Mouse (Mus musculus): ENCODE results near the gene Ipo13. TPM values are rescaled to one million over a fixed set of nuclear protein-coding genes. Genes with fewer than 3 reads are reported as not detected.

Gene Ipo13
- polyA plus RNA-seq, 1 experiment, result 207 TPM

DNA sequence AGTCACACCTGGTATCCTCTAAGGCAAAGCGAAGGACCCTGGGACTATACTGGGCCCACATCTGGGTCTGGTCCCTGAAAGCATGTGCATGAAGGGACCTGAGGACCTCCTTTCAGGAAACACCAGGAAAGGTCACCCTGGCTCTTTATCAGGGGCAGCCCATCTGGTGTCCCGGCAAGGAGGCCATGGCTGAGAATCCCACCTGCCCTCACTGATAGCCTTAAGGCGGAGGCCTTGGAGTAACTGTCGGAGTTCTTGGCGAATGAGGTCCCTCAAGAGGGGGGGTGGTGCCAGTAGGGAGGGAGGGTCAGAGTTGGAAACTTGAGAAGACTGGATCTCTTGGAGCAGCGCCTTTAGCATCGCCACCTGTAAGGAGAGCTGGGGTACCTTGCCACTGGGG is 43.0 kb downstream of the Ipo13 start:
- Histone ChIP-seq H3K4me1 (ENCODE audit: control insufficient read depth, insufficient read depth, low read length) (peaks cover 21% of the 10 kb centered on the region), H3K27ac (ENCODE audit: control insufficient read depth, insufficient read depth, low read depth, low read length) (peak overlapping the region; percentile 47), H3K4me3 (ENCODE audit: control insufficient read depth, low read depth, low read length) (peak overlapping the region; percentile 90), H3K27me3 (ENCODE audit: control insufficient read depth, insufficient read depth, low read length) (no peaks in the 10 kb centered on the region), H3K36me3 (ENCODE audit: control insufficient read depth, insufficient read depth, low read length) (peaks cover 3% of the 10 kb centered on the region; the same call in 1 of the 2 replicates)
- TF ChIP-seq CTCF (IDR thresholded peaks at IDR 0.05; ENCODE audit: control insufficient read depth, insufficient read depth, insufficient replicate concordance, low read depth, low read length) (no peak), POLR2A (IDR thresholded peaks at IDR 0.05; ENCODE audit: control insufficient read depth, low read depth, low read length) (no peak)

DNA sequence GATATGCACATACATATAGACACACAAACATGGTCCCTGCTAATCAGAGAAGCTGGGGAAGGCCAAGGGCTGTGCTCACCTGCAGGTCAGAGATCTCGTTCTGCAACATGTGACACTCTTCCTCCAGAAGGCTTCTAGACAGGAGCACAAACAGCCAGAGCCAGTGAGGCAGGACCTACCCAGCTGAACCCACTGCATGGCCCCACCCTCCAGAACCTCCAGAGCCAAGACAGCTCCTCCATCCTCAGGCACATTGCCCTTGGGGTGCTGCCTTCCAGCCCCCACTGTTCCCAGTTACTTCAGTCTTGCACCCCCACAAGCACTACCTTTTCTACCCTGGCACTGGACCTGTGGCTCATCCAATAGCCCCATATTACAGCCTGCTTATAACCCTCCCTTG is 44.4 kb downstream of the Ipo13 start:
- Histone ChIP-seq H3K4me3 (ENCODE audit: control insufficient read depth, low read depth, low read length) (no peak overlapping the region), H3K27me3 (ENCODE audit: control insufficient read depth, insufficient read depth, low read length) (no peaks in the 10 kb centered on the region), H3K36me3 (ENCODE audit: control insufficient read depth, insufficient read depth, low read length) (peaks cover 3% of the 10 kb centered on the region; the same call in 1 of the 2 replicates), H3K27ac (ENCODE audit: control insufficient read depth, insufficient read depth, low read depth, low read length) (no peak overlapping the region), H3K4me1 (ENCODE audit: control insufficient read depth, insufficient read depth, low read length) (peaks cover 21% of the 10 kb centered on the region)
- TF ChIP-seq POLR2A (IDR thresholded peaks at IDR 0.05; ENCODE audit: control insufficient read depth, low read depth, low read length), result no peak
- no peak for TF ChIP-seq CTCF (IDR thresholded peaks at IDR 0.05; ENCODE audit: control insufficient read depth, insufficient read depth, insufficient replicate concordance, low read depth, low read length)

- TF ChIP-seq POLR2A (IDR thresholded peaks at IDR 0.05; ENCODE audit: control insufficient read depth, low read depth, low read length) (no peak), CTCF (IDR thresholded peaks at IDR 0.05; ENCODE audit: control insufficient read depth, insufficient read depth, insufficient replicate concordance, low read depth, low read length) (no peak)
- Histone ChIP-seq H3K4me3 (ENCODE audit: control insufficient read depth, low read depth, low read length) (no peak overlapping the region), H3K4me1 (ENCODE audit: control insufficient read depth, insufficient read depth, low read length) (peaks cover 24% of the 10 kb centered on the region), H3K27me3 (ENCODE audit: control insufficient read depth, insufficient read depth, low read length) (no peaks in the 10 kb centered on the region), H3K27ac (ENCODE audit: control insufficient read depth, insufficient read depth, low read depth, low read length) (no peak overlapping the region), H3K36me3 (ENCODE audit: control insufficient read depth, insufficient read depth, low read length) (peaks cover 2% of the 10 kb centered on the region; the same call in 1 of the 2 replicates)
These were observed 45.5 kb downstream of the Ipo13 start for GRCm38 (mm10) chr4:117869317-117869716.

- H3K4me1 ChIP-seq (ENCODE audit: control insufficient read depth, insufficient read depth, low read length), result peaks cover 17% of the 10 kb centered on the region
- H3K27ac ChIP-seq (ENCODE audit: control insufficient read depth, insufficient read depth, low read depth, low read length), result no peak overlapping the region
- H3K4me3 ChIP-seq (ENCODE audit: control insufficient read depth, low read depth, low read length), result no peak overlapping the region
These were observed 47.0 kb downstream of the Ipo13 start for GRCm38 (mm10) chr4:117867823-117868222.

DNA sequence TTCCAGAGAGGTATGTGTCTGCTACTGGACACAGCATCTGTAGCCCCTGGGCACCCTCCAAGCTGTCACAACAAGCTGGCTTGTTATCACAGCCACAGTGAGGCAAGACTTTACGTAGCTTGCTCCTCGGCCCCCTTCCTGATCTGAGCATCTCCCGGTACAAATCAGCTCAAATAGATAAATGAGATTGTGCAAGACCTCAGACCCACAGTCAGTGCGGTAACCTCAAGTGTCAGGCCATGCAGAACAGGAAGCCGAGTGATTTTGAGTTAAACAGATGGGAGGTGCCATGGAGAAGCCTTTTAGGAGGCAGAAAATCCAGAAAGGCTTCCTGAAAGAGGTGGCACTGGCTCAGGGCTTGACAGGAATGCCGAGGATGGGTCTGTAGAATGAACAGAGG is 47.8 kb downstream of the Ipo13 start:
- TF ChIP-seq CTCF (IDR thresholded peaks at IDR 0.05; ENCODE audit: control insufficient read depth, insufficient read depth, insufficient replicate concordance, low read depth, low read length) (no peak), POLR2A (IDR thresholded peaks at IDR 0.05; ENCODE audit: control insufficient read depth, low read depth, low read length) (no peak)
- Histone ChIP-seq H3K27me3 (ENCODE audit: control insufficient read depth, insufficient read depth, low read length) (no peaks in the 10 kb centered on the region), H3K27ac (ENCODE audit: control insufficient read depth, insufficient read depth, low read depth, low read length) (no peak overlapping the region), H3K4me1 (ENCODE audit: control insufficient read depth, insufficient read depth, low read length) (peaks cover 10% of the 10 kb centered on the region), H3K36me3 (ENCODE audit: control insufficient read depth, insufficient read depth, low read length) (peaks cover 2% of the 10 kb centered on the region; the same call in 1 of the 2 replicates), H3K4me3 (ENCODE audit: control insufficient read depth, low read depth, low read length) (no peak overlapping the region)

More at GRCm38 (mm10) chr4:117867823-117868222, 47.0 kb downstream of the Ipo13 start:
- H3K27me3 ChIP-seq (ENCODE audit: control insufficient read depth, insufficient read depth, low read length), result no peaks in the 10 kb centered on the region
- H3K36me3 ChIP-seq (ENCODE audit: control insufficient read depth, insufficient read depth, low read length), result peaks cover 2% of the 10 kb centered on the region; the same call in 1 of the 2 replicates
- no peak for TF ChIP-seq POLR2A (IDR thresholded peaks at IDR 0.05; ENCODE audit: control insufficient read depth, low read depth, low read length)
- TF ChIP-seq CTCF (IDR thresholded peaks at IDR 0.05; ENCODE audit: control insufficient read depth, insufficient read depth, insufficient replicate concordance, low read depth, low read length), result peak; percentile 39; the same call in 1 of the 2 replicates

DNA sequence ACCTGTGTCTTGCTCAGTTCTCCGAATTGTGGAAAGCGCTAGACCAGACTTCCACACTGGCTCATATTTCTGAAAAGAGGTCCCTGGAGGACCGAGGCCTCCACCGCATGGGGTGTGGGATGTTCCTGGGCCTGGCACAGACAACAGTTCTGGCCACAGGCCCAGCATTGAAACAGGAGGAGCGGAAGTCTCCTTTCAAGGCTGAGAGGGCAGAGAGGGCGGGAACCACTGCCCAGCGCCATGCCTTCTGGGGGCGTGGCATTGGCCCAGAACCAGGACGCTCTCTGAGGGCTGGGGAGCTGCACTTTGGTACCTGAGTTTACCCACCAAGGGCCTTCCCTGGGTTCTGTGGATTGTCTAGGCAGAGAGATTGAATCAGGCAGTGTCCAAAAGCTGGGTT is 48.7 kb downstream of the Ipo13 start:
- H3K27ac ChIP-seq (ENCODE audit: control insufficient read depth, insufficient read depth, low read depth, low read length), result peak overlapping the region; percentile 56
- H3K4me1 ChIP-seq (ENCODE audit: control insufficient read depth, insufficient read depth, low read length), result peaks cover 3% of the 10 kb centered on the region; the same call in 1 of the 2 replicates
- no peaks in the 10 kb centered on the region for H3K36me3 ChIP-seq (ENCODE audit: control insufficient read depth, insufficient read depth, low read length)
- no peaks in the 10 kb centered on the region for H3K27me3 ChIP-seq (ENCODE audit: control insufficient read depth, insufficient read depth, low read length)
- TF ChIP-seq CTCF (IDR thresholded peaks at IDR 0.05; ENCODE audit: control insufficient read depth, insufficient read depth, insufficient replicate concordance, low read depth, low read length), result no peak
- no peak for TF ChIP-seq POLR2A (IDR thresholded peaks at IDR 0.05; ENCODE audit: control insufficient read depth, low read depth, low read length)
- H3K4me3 ChIP-seq (ENCODE audit: control insufficient read depth, low read depth, low read length), result no peak overlapping the region

GRCm38 (mm10) chr4:117862823-117863222 is 52.0 kb downstream of the Ipo13 start:
- Histone ChIP-seq H3K27me3 (ENCODE audit: control insufficient read depth, insufficient read depth, low read length) (no peaks in the 10 kb centered on the region), H3K4me3 (ENCODE audit: control insufficient read depth, low read depth, low read length) (no peak overlapping the region)

More at GRCm38 (mm10) chr4:117862823-117863222, 52.0 kb downstream of the Ipo13 start:
- no peaks in the 10 kb centered on the region for H3K36me3 ChIP-seq (ENCODE audit: control insufficient read depth, insufficient read depth, low read length)
- H3K4me1 ChIP-seq (ENCODE audit: control insufficient read depth, insufficient read depth, low read length), result peaks cover 3% of the 10 kb centered on the region; the same call in 1 of the 2 replicates
- TF ChIP-seq CTCF (IDR thresholded peaks at IDR 0.05; ENCODE audit: control insufficient read depth, insufficient read depth, insufficient replicate concordance, low read depth, low read length), result no peak
- TF ChIP-seq POLR2A (IDR thresholded peaks at IDR 0.05; ENCODE audit: control insufficient read depth, low read depth, low read length), result no peak
- H3K27ac ChIP-seq (ENCODE audit: control insufficient read depth, insufficient read depth, low read depth, low read length), result no peak overlapping the region
